Mouse (Mus musculus): ENCODE results near the gene Cabp2. TPM values are rescaled to one million over a fixed set of nuclear protein-coding genes. Genes with fewer than 3 reads are reported as not detected.

The Cabp2 gene
- polyA plus RNA-seq, 1 experiment, result not detected

DNA sequence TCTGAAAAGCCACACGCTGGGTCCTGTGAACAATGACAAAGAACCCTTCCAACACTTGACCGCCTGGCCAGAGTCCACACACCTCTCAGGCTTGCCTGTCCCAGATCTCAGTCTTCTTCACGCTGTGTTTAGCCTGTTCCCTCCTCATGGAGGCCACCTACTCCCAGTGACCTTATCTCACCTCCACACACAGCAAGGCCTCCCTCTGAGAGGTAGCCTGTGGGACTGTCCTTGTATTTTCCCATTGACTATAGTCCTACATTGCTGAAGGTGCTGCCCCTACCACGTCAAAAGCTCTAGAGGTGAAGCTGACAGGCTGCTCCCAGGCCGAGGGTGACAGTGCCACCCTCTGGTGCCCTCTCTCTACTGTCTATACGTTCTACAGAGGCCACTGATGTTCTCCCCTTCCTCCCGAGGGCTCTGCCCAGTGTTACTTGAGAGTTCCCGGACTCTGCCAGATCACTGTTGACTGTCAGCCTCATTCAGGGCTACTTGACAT, 818 bp upstream of the Cabp2 start:
- no peak overlapping the region for H3K27ac ChIP-seq (ENCODE audit: insufficient read depth, low read depth, low read length)
- no peaks in the 10 kb centered on the region for H3K4me1 ChIP-seq (ENCODE audit: control insufficient read depth, insufficient read depth, low read length)
- TF ChIP-seq POLR2A (IDR thresholded peaks at IDR 0.05; ENCODE audit: borderline replicate concordance, low read depth, low read length), result no peak
- no peak for TF ChIP-seq CTCF (IDR thresholded peaks at IDR 0.05; ENCODE audit: low read depth, low read length)
- H3K4me3 ChIP-seq (ENCODE audit: insufficient read depth, low read length), result no peak overlapping the region

DNA sequence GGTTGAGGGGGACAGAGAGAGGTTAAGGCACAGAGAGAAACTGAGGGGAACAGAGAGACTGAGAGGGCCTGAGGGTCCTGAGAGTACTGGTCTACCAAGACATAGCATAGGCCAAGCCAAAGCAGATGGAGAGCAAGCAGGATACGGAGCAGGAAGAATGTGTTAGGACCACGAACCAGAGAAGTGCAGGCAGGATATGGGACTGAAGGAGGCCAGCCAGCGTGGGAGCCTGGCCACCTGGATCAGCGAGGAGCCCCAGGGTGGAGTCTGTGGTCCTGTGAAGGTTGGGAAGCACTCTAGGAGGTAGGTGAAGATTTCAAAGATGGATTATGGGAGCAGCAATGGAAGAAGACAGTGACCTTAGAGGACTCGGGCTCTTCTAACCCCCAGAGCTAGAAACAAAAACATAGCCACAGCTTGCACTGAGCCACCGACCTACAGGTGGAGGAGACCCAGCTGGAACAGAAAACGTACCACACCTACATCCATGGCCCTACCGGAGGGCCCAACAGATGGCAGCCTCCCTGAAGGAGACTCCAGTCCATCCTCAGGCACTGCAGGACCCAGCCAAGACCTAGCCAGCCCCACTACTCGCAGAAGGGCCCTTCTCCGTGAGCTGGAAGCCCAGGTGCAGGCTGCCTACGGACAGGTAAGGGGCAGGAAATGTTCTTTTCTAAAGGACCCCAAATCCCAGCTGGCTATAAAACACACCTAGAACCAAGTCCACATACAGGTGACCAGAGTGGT, 1.0 kb downstream of the Cabp2 start:
- no peak overlapping the region for H3K27ac ChIP-seq (ENCODE audit: insufficient read depth, low read depth, low read length)
- H3K4me3 ChIP-seq (ENCODE audit: insufficient read depth, low read length), result no peak overlapping the region
- no peaks in the 10 kb centered on the region for H3K4me1 ChIP-seq (ENCODE audit: control insufficient read depth, insufficient read depth, low read length)
- TF ChIP-seq POLR2A (IDR thresholded peaks at IDR 0.05; ENCODE audit: borderline replicate concordance, low read depth, low read length), result no peak
- no peak for TF ChIP-seq CTCF (IDR thresholded peaks at IDR 0.05; ENCODE audit: low read depth, low read length)

DNA sequence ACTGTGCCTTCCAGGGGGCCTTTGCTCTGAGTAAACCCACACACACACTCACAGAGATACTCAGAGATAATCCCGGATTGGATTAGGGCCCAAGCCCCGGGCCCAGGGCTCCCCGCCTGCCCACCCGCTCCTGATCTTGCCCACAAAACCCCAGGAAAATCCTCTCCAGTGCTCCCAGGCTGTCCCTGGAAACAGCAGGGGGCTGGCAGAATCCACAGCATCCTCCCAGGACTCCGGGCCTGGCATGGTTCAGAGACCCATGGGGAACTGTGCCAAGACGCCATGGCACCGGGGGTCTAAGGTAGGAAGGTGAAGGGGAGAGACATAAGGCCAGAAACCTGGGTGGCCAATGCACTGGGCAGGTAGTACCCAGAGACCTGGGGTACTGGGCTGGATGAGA, 1.9 kb downstream of the Cabp2 start:
- Histone ChIP-seq H3K27ac (ENCODE audit: insufficient read depth, low read depth, low read length) (no peak overlapping the region), H3K4me3 (ENCODE audit: insufficient read depth, low read length) (no peak overlapping the region), H3K4me1 (ENCODE audit: control insufficient read depth, insufficient read depth, low read length) (no peaks in the 10 kb centered on the region)
- TF ChIP-seq POLR2A (IDR thresholded peaks at IDR 0.05; ENCODE audit: borderline replicate concordance, low read depth, low read length) (no peak), CTCF (IDR thresholded peaks at IDR 0.05; ENCODE audit: low read depth, low read length) (no peak)

DNA sequence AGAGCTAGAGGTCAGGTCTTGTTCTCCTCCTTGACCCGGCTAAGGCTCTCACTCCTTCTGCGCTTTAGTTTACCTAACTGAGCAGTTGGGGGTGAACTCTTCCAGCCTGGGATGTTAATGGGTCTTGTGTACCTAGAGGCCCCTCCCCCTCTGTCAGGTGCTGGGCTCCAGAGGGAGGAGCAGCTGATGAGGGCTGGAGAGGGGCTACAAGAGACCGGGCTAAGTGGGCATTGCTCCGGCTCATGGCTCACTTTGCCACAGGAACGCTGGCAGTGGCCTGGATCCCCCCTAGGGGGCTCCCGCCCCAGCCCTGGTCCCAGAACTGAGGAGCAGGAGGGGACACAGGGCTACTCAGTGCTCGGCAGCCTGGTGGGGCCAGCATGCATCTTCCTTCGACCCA, 2.4 kb downstream of the Cabp2 start:
- H3K4me3 ChIP-seq (ENCODE audit: insufficient read depth, low read length), result no peak overlapping the region
- H3K4me1 ChIP-seq (ENCODE audit: control insufficient read depth, insufficient read depth, low read length), result no peaks in the 10 kb centered on the region
- H3K27ac ChIP-seq (ENCODE audit: insufficient read depth, low read depth, low read length), result no peak overlapping the region
- no peak for TF ChIP-seq POLR2A (IDR thresholded peaks at IDR 0.05; ENCODE audit: borderline replicate concordance, low read depth, low read length)
- TF ChIP-seq CTCF (IDR thresholded peaks at IDR 0.05; ENCODE audit: low read depth, low read length), result no peak

DNA sequence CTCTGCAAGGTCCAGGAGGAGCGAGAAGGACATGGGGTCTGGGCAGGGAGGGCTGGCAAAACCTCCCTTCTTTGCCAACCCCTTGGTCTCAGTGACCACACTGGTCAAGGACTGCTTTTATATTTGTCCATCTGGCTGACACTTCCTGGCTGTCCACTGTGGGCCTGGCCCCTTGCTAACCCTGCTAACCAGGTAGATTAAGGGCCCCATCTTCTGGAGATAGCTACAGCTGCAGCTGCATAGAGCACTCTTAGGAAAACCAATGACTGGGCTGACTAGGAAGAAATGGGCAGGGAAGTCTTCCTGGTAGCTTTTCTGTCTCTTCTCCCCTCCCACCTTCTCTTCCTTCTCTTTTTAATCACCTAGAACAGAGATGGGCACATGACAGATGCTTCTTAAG, 3.6 kb downstream of the Cabp2 start:
- H3K4me3 ChIP-seq (ENCODE audit: insufficient read depth, low read length), result no peak overlapping the region
- TF ChIP-seq CTCF (IDR thresholded peaks at IDR 0.05; ENCODE audit: low read depth, low read length), result no peak
- no peak for TF ChIP-seq POLR2A (IDR thresholded peaks at IDR 0.05; ENCODE audit: borderline replicate concordance, low read depth, low read length)
- H3K4me1 ChIP-seq (ENCODE audit: control insufficient read depth, insufficient read depth, low read length), result no peaks in the 10 kb centered on the region
- H3K27ac ChIP-seq (ENCODE audit: insufficient read depth, low read depth, low read length), result no peak overlapping the region

DNA sequence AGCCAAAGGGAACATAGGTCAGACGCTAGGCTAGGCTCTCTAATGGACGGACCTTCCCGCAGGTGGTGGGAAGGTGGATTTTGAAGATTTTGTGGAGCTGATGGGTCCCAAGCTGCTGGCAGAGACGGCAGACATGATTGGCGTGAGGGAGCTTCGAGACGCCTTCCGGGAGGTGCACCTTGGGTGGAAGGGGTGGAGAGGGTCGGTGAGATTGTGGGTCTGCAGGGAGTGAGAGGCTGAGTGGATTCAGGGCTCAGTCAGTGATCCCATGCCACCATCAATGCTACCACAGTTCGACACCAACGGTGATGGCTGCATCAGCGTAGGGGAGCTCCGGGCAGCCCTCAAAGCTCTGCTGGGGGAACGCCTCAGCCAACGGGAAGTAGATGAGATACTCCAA, 4.8 kb downstream of the Cabp2 start:
- H3K4me1 ChIP-seq (ENCODE audit: control insufficient read depth, insufficient read depth, low read length), result no peaks in the 10 kb centered on the region
- H3K27ac ChIP-seq (ENCODE audit: insufficient read depth, low read depth, low read length), result no peak overlapping the region
- TF ChIP-seq POLR2A (IDR thresholded peaks at IDR 0.05; ENCODE audit: borderline replicate concordance, low read depth, low read length), result no peak
- no peak for TF ChIP-seq CTCF (IDR thresholded peaks at IDR 0.05; ENCODE audit: low read depth, low read length)
- H3K4me3 ChIP-seq (ENCODE audit: insufficient read depth, low read length), result no peak overlapping the region

DNA sequence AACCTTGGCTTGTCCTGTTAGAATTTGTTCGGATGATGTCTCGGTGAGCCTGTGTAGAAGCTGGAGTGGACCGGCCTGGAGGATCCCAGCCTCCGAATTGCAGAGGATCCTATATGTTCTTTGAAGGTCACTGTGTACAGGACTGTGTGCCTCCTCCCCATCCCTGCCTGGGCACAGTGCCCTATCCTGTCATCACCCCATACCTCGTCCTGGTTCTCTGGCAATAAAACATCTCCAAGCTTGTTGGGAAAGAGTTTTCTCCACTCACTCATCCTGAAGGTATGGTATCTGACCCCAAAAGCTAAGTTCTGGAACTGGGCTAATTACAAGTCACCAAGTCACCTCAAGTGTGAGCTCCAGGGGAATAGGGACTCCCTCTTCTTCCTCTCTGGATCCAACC, 5.7 kb downstream of the Cabp2 start:
- no peaks in the 10 kb centered on the region for H3K4me1 ChIP-seq (ENCODE audit: control insufficient read depth, insufficient read depth, low read length)
- TF ChIP-seq POLR2A (IDR thresholded peaks at IDR 0.05; ENCODE audit: borderline replicate concordance, low read depth, low read length) (no peak), CTCF (IDR thresholded peaks at IDR 0.05; ENCODE audit: low read depth, low read length) (no peak)
- no peak overlapping the region for H3K27ac ChIP-seq (ENCODE audit: insufficient read depth, low read depth, low read length)
- no peak overlapping the region for H3K4me3 ChIP-seq (ENCODE audit: insufficient read depth, low read length)

DNA sequence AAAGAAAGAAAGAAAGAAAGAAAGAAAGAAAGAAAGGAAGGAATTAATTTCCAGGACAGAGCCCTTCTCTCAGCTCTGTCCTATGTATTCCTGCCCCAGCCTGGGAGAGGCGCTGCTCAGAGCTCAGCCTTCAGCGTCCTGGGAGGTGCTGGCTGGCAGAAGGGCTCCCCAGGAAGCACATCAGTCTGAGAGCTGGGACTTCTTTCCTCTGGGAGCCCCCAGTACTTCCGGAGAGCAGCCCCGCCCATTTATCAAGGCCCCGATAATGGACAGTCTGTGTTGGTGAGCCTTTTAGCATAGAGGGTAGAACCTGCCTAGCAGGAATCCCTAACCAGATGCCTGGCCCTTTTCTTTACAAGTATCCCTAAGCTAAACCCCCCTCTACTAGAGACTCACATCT, 6.8 kb downstream of the Cabp2 start:
- Histone ChIP-seq H3K27ac (ENCODE audit: insufficient read depth, low read depth, low read length) (no peak overlapping the region), H3K4me1 (ENCODE audit: control insufficient read depth, insufficient read depth, low read length) (no peaks in the 10 kb centered on the region), H3K4me3 (ENCODE audit: insufficient read depth, low read length) (no peak overlapping the region)
- no peak for TF ChIP-seq CTCF (IDR thresholded peaks at IDR 0.05; ENCODE audit: low read depth, low read length)

DNA sequence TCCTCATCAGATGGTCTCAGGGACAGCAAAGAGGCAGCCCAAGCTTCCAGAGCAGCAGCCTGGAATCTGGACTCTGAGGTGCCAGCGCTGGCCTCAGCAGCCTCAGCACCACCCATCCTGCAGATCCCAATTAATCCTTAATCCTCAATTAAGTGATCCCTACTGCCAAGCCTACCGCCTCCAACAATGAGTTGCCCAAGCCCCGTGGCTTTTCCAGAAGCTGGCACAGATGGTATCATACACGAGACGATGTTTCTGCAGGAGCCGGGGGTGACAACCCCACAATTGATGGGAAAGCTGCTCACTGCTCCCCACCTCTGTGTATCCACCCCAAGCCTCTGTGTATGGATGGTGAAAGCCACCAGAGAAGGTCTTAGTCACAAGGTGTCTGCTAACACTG, 7.8 kb downstream of the Cabp2 start:
- no peak overlapping the region for H3K27ac ChIP-seq (ENCODE audit: insufficient read depth, low read depth, low read length)
- TF ChIP-seq POLR2A (IDR thresholded peaks at IDR 0.05; ENCODE audit: borderline replicate concordance, low read depth, low read length) (no peak), CTCF (IDR thresholded peaks at IDR 0.05; ENCODE audit: low read depth, low read length) (no peak)
- no peak overlapping the region for H3K4me3 ChIP-seq (ENCODE audit: insufficient read depth, low read length)
- H3K4me1 ChIP-seq (ENCODE audit: control insufficient read depth, insufficient read depth, low read length), result no peaks in the 10 kb centered on the region

DNA sequence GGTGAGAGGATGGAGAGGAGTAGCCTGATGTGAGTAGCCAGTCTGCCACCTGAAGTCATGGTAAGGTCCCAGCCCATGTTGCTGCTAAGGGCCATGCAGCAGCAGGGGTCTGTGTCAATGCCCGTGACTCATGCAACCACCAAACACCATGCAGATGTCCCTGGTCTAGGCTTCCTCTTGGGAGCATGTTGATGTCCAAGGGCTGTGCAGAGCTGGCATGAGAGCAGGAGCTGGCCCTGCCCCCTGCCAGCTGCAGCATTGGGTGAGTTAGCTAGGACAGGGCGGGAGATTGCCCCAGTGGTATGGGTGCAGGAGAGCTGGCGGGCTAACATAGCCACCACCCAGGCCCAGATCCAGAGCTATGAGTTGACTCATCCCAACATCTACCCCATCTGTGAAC, 9.1 kb downstream of the Cabp2 start:
- H3K4me1 ChIP-seq (ENCODE audit: control insufficient read depth, insufficient read depth, low read length), result no peaks in the 10 kb centered on the region
- H3K4me3 ChIP-seq (ENCODE audit: insufficient read depth, low read length), result no peak overlapping the region
- no peak for TF ChIP-seq CTCF (IDR thresholded peaks at IDR 0.05; ENCODE audit: low read depth, low read length)
- H3K27ac ChIP-seq (ENCODE audit: insufficient read depth, low read depth, low read length), result no peak overlapping the region
